Mouse (Mus musculus): Measurements from ENCODE around the gene Pde4c. TPM values are rescaled to one million over a fixed set of nuclear protein-coding genes. Genes with fewer than 3 reads are reported as not detected.

Pde4c gene
- polyA plus RNA-seq, 1 experiment from 2014 or later = 0.08 TPM

- peak within 1 kb of the TSS; percentile 64 for H3K9ac ChIP-seq (ENCODE audit: low read length)
- H3K4me2 ChIP-seq (ENCODE audit: low read depth, severe bottlenecking) = peak within 1 kb of the TSS; percentile 84
- WGBS = 7% methylated on average over 37 of the region's 37 CpGs
- peak; percentile 97 for DNase-seq (ENCODE audit: low spot score)
- peak within 1 kb of the TSS; percentile 60 for H3K4me3 ChIP-seq (ENCODE audit: low read depth, low read length)
- ATAC-seq (ENCODE audit: insufficient number of reproducible peaks, low FRiP score, low TSS enrichment, low read depth) = peak; percentile 92
- no peaks in the 10 kb centered on the region for H3K9me3 ChIP-seq (ENCODE audit: control insufficient read depth, low read length)
- H3K27ac ChIP-seq (replicated peaks; ENCODE audit: low read depth, low read length) = no peak within 1 kb of the TSS
- peaks cover 3% of the 10 kb centered on the region; the same call in 1 of the 2 replicates for H3K36me3 ChIP-seq (ENCODE audit: control insufficient read depth, insufficient read depth, low read length)
- peaks cover 11% of the 10 kb centered on the region for H3K4me1 ChIP-seq (ENCODE audit: control insufficient read depth, insufficient read depth, low read length)
- H3K27me3 ChIP-seq (ENCODE audit: control insufficient read depth, insufficient read depth, low read length) = no peaks in the 10 kb centered on the region
Observed at GRCm38 (mm10) chr8:70754043-70754870, 30.7 kb downstream of the Pde4c start, which contains the start of gene Rab3a. Gene Rab3a, plus strand, starts transcription at chr8:70754679.

- DNase-seq (ENCODE audit: low spot score) = peak; percentile 65
- ATAC-seq (ENCODE audit: insufficient number of reproducible peaks, low FRiP score, low TSS enrichment, low read depth) = peak; percentile 4
- H3K9ac ChIP-seq (ENCODE audit: low read length) = peak overlapping the region; percentile 64
- H3K9me3 ChIP-seq (ENCODE audit: control insufficient read depth, low read length) = no peaks in the 10 kb centered on the region
- H3K27ac ChIP-seq (replicated peaks; ENCODE audit: low read depth, low read length) = no peak overlapping the region
- H3K27me3 ChIP-seq (ENCODE audit: control insufficient read depth, insufficient read depth, low read length) = no peaks in the 10 kb centered on the region
- WGBS = 17% methylated on average over 50 of the region's 50 CpGs
- H3K4me1 ChIP-seq (ENCODE audit: control insufficient read depth, insufficient read depth, low read length) = peaks cover 14% of the 10 kb centered on the region
- H3K4me3 ChIP-seq (ENCODE audit: low read depth, low read length) = peak overlapping the region; percentile 60
- H3K4me2 ChIP-seq (ENCODE audit: low read depth, severe bottlenecking) = peak overlapping the region; percentile 84
- H3K36me3 ChIP-seq (ENCODE audit: control insufficient read depth, insufficient read depth, low read length) = peaks cover 3% of the 10 kb centered on the region; the same call in 1 of the 2 replicates
Observed at GRCm38 (mm10) chr8:70754871-70755660, 31.5 kb downstream of the Pde4c start.

- no peak overlapping the region for H3K4me3 ChIP-seq (ENCODE audit: low read depth, low read length)
- H3K4me2 ChIP-seq (ENCODE audit: low read depth, severe bottlenecking) = peak overlapping the region; percentile 84; the same call in 1 of the 2 replicates
- 84% methylated on average over 24 of the region's 24 CpGs for WGBS
- H3K27ac ChIP-seq (replicated peaks; ENCODE audit: low read depth, low read length) = no peak overlapping the region
- peaks cover 14% of the 10 kb centered on the region for H3K4me1 ChIP-seq (ENCODE audit: control insufficient read depth, insufficient read depth, low read length)
- no peaks in the 10 kb centered on the region for H3K9me3 ChIP-seq (ENCODE audit: control insufficient read depth, low read length)
- no peaks in the 10 kb centered on the region for H3K27me3 ChIP-seq (ENCODE audit: control insufficient read depth, insufficient read depth, low read length)
- ATAC-seq (ENCODE audit: insufficient number of reproducible peaks, low FRiP score, low TSS enrichment, low read depth) (no peak), DNase-seq (ENCODE audit: low spot score) (no peak)
- H3K36me3 ChIP-seq (ENCODE audit: control insufficient read depth, insufficient read depth, low read length) = peaks cover 3% of the 10 kb centered on the region; the same call in 1 of the 2 replicates
- no peak overlapping the region for H3K9ac ChIP-seq (ENCODE audit: low read length)
Observed at GRCm38 (mm10) chr8:70755661-70756475, 32.3 kb downstream of the Pde4c start.

- Histone ChIP-seq H3K4me1 (ENCODE audit: control insufficient read depth, insufficient read depth, low read length) (peaks cover 14% of the 10 kb centered on the region), H3K4me3 (ENCODE audit: low read depth, low read length) (no peak overlapping the region), H3K27ac (replicated peaks; ENCODE audit: low read depth, low read length) (no peak overlapping the region), H3K9me3 (ENCODE audit: control insufficient read depth, low read length) (no peaks in the 10 kb centered on the region), H3K36me3 (ENCODE audit: control insufficient read depth, insufficient read depth, low read length) (peaks cover 3% of the 10 kb centered on the region; the same call in 1 of the 2 replicates), H3K4me2 (ENCODE audit: low read depth, severe bottlenecking) (no peak overlapping the region), H3K27me3 (ENCODE audit: control insufficient read depth, insufficient read depth, low read length) (no peaks in the 10 kb centered on the region), H3K9ac (ENCODE audit: low read length) (no peak overlapping the region)
- DNase-seq (ENCODE audit: low spot score) = no peak
- 92% methylated on average over 6 of the region's 6 CpGs for WGBS
- no peak for ATAC-seq (ENCODE audit: insufficient number of reproducible peaks, low FRiP score, low TSS enrichment, low read depth)
Observed at GRCm38 (mm10) chr8:70756476-70757040, 33.0 kb downstream of the Pde4c start.

GRCm38 (mm10) chr8:70757523-70758307 is 34.2 kb downstream of the Pde4c start:
- H3K9ac ChIP-seq (ENCODE audit: low read length) = no peak overlapping the region
- peaks cover 14% of the 10 kb centered on the region for H3K4me1 ChIP-seq (ENCODE audit: control insufficient read depth, insufficient read depth, low read length)
- H3K4me2 ChIP-seq (ENCODE audit: low read depth, severe bottlenecking) = no peak overlapping the region
- DNase-seq (ENCODE audit: low spot score) = no peak
- H3K4me3 ChIP-seq (ENCODE audit: low read depth, low read length) = no peak overlapping the region
- no peaks in the 10 kb centered on the region for H3K27me3 ChIP-seq (ENCODE audit: control insufficient read depth, insufficient read depth, low read length)
- 77% methylated on average over 22 of the region's 22 CpGs for WGBS
- H3K36me3 ChIP-seq (ENCODE audit: control insufficient read depth, insufficient read depth, low read length) = peaks cover 3% of the 10 kb centered on the region; the same call in 1 of the 2 replicates
- no peak for ATAC-seq (ENCODE audit: insufficient number of reproducible peaks, low FRiP score, low TSS enrichment, low read depth)
- no peaks in the 10 kb centered on the region for H3K9me3 ChIP-seq (ENCODE audit: control insufficient read depth, low read length)
- no peak overlapping the region for H3K27ac ChIP-seq (replicated peaks; ENCODE audit: low read depth, low read length)

GRCm38 (mm10) chr8:70758308-70758615 is 34.7 kb downstream of the Pde4c start:
- no peak for DNase-seq (ENCODE audit: low spot score)
- ATAC-seq (ENCODE audit: insufficient number of reproducible peaks, low FRiP score, low TSS enrichment, low read depth) = no peak
- Histone ChIP-seq H3K27me3 (ENCODE audit: control insufficient read depth, insufficient read depth, low read length) (no peaks in the 10 kb centered on the region), H3K9ac (ENCODE audit: low read length) (no peak overlapping the region), H3K9me3 (ENCODE audit: control insufficient read depth, low read length) (no peaks in the 10 kb centered on the region), H3K36me3 (ENCODE audit: control insufficient read depth, insufficient read depth, low read length) (peaks cover 3% of the 10 kb centered on the region; the same call in 1 of the 2 replicates), H3K4me2 (ENCODE audit: low read depth, severe bottlenecking) (no peak overlapping the region), H3K27ac (replicated peaks; ENCODE audit: low read depth, low read length) (no peak overlapping the region), H3K4me1 (ENCODE audit: control insufficient read depth, insufficient read depth, low read length) (peaks cover 10% of the 10 kb centered on the region), H3K4me3 (ENCODE audit: low read depth, low read length) (no peak overlapping the region)
- WGBS = 84% methylated on average over 7 of the region's 7 CpGs

- Histone ChIP-seq H3K36me3 (ENCODE audit: control insufficient read depth, insufficient read depth, low read length) (peaks cover 3% of the 10 kb centered on the region; the same call in 1 of the 2 replicates), H3K27ac (replicated peaks; ENCODE audit: low read depth, low read length) (no peak overlapping the region), H3K27me3 (ENCODE audit: control insufficient read depth, insufficient read depth, low read length) (no peaks in the 10 kb centered on the region), H3K4me3 (ENCODE audit: low read depth, low read length) (no peak overlapping the region), H3K9me3 (ENCODE audit: control insufficient read depth, low read length) (no peaks in the 10 kb centered on the region), H3K4me1 (ENCODE audit: control insufficient read depth, insufficient read depth, low read length) (peaks cover 8% of the 10 kb centered on the region; the same call in 1 of the 2 replicates), H3K4me2 (ENCODE audit: low read depth, severe bottlenecking) (no peak overlapping the region), H3K9ac (ENCODE audit: low read length) (no peak overlapping the region)
- ATAC-seq (ENCODE audit: insufficient number of reproducible peaks, low FRiP score, low TSS enrichment, low read depth) = no peak
- DNase-seq (ENCODE audit: low spot score) = no peak
- 73% methylated on average over 19 of the region's 19 CpGs for WGBS
Observed at GRCm38 (mm10) chr8:70758616-70759561, 35.4 kb downstream of the Pde4c start.
